Mouse (Mus musculus): Measurements from ENCODE around the gene Tmem88. TPM values are rescaled to one million over a fixed set of nuclear protein-coding genes. Genes with fewer than 3 reads are reported as not detected.

Tmem88 gene
- polyA plus RNA-seq, 1 experiment, result 25.4 TPM

GRCm38 (mm10) chr11:69420554-69421000 is 22.5 kb upstream of the Tmem88 start:
- H3K27me3 ChIP-seq (replicated peaks; ENCODE audit: control insufficient read depth, insufficient read depth, low read length), result no peaks in the 10 kb centered on the region
- peak overlapping the region; percentile 70 for H3K4me3 ChIP-seq (ENCODE audit: insufficient read depth, low read depth, low read length)
- TF ChIP-seq CTCF (conservative IDR thresholded peaks at IDR 0.05; ENCODE audit: insufficient read depth, insufficient read length, low read depth, low read length), result no peak
- no peak for TF ChIP-seq POLR2A (IDR thresholded peaks at IDR 0.05; ENCODE audit: low read depth, low read length)
- H3K4me1 ChIP-seq (ENCODE audit: control insufficient read depth, insufficient read depth, low read length), result peaks cover 7% of the 10 kb centered on the region; the same call in 1 of the 2 replicates
- 28% methylated on average over 10 of the region's 10 CpGs for WGBS
- no peak for DNase-seq
- no peak overlapping the region for H3K27ac ChIP-seq (ENCODE audit: insufficient read depth, low read depth, low read length)
- H3K36me3 ChIP-seq (ENCODE audit: control insufficient read depth, insufficient read depth, low read length), result no peaks in the 10 kb centered on the region

GRCm38 (mm10) chr11:69419813-69420553 is 21.9 kb upstream of the Tmem88 start:
- H3K27ac ChIP-seq (ENCODE audit: insufficient read depth, low read depth, low read length), result peak overlapping the region; percentile 82
- WGBS, result 1% methylated on average over 31 of the region's 31 CpGs
- DNase-seq, result peak; percentile 69
- H3K36me3 ChIP-seq (ENCODE audit: control insufficient read depth, insufficient read depth, low read length), result no peaks in the 10 kb centered on the region
- peaks cover 7% of the 10 kb centered on the region; the same call in 1 of the 2 replicates for H3K4me1 ChIP-seq (ENCODE audit: control insufficient read depth, insufficient read depth, low read length)
- H3K27me3 ChIP-seq (replicated peaks; ENCODE audit: control insufficient read depth, insufficient read depth, low read length), result no peaks in the 10 kb centered on the region
- TF ChIP-seq CTCF (conservative IDR thresholded peaks at IDR 0.05; ENCODE audit: insufficient read depth, insufficient read length, low read depth, low read length), result no peak
- no peak for TF ChIP-seq POLR2A (IDR thresholded peaks at IDR 0.05; ENCODE audit: low read depth, low read length)
- peak overlapping the region; percentile 70 for H3K4me3 ChIP-seq (ENCODE audit: insufficient read depth, low read depth, low read length)

- peak; percentile 45 for TF ChIP-seq CTCF (conservative IDR thresholded peaks at IDR 0.05; ENCODE audit: insufficient read depth, insufficient read length, low read depth, low read length)
- TF ChIP-seq POLR2A (IDR thresholded peaks at IDR 0.05; ENCODE audit: low read depth, low read length), result no peak
- H3K4me3 ChIP-seq (ENCODE audit: insufficient read depth, low read depth, low read length), result peak overlapping the region; percentile 70
- H3K27ac ChIP-seq (ENCODE audit: insufficient read depth, low read depth, low read length), result peak overlapping the region; percentile 82
- no peaks in the 10 kb centered on the region for H3K36me3 ChIP-seq (ENCODE audit: control insufficient read depth, insufficient read depth, low read length)
- no peaks in the 10 kb centered on the region for H3K27me3 ChIP-seq (replicated peaks; ENCODE audit: control insufficient read depth, insufficient read depth, low read length)
- WGBS, result 1% methylated on average over 19 of the region's 19 CpGs
- peak; percentile 43 for DNase-seq
- peaks cover 9% of the 10 kb centered on the region for H3K4me1 ChIP-seq (ENCODE audit: control insufficient read depth, insufficient read depth, low read length)
Measured at GRCm38 (mm10) chr11:69419443-69419812, 21.4 kb upstream of the Tmem88 start.

- under 1% methylated on average over 45 of the region's 45 CpGs for WGBS
- DNase-seq, result peak; percentile 98
- peaks cover 16% of the 10 kb centered on the region for H3K4me1 ChIP-seq (ENCODE audit: control insufficient read depth, insufficient read depth, low read length)
- peak overlapping the region; percentile 70 for H3K4me3 ChIP-seq (ENCODE audit: insufficient read depth, low read depth, low read length)
- no peaks in the 10 kb centered on the region for H3K27me3 ChIP-seq (replicated peaks; ENCODE audit: control insufficient read depth, insufficient read depth, low read length)
- TF ChIP-seq CTCF (conservative IDR thresholded peaks at IDR 0.05; ENCODE audit: insufficient read depth, insufficient read length, low read depth, low read length) (0 out of 2 replicates have a peak, but pooled peaks have one; percentile 17), POLR2A (IDR thresholded peaks at IDR 0.05; ENCODE audit: low read depth, low read length) (peak; percentile 32)
- no peaks in the 10 kb centered on the region for H3K36me3 ChIP-seq (ENCODE audit: control insufficient read depth, insufficient read depth, low read length)
- peak overlapping the region; percentile 98 for H3K27ac ChIP-seq (ENCODE audit: insufficient read depth, low read depth, low read length)
Measured at GRCm38 (mm10) chr11:69418481-69419442, 20.7 kb upstream of the Tmem88 start.

- peak overlapping the region; percentile 98 for H3K27ac ChIP-seq (ENCODE audit: insufficient read depth, low read depth, low read length)
- peak; percentile 99 for DNase-seq
- H3K27me3 ChIP-seq (replicated peaks; ENCODE audit: control insufficient read depth, insufficient read depth, low read length), result no peaks in the 10 kb centered on the region
- H3K4me3 ChIP-seq (ENCODE audit: insufficient read depth, low read depth, low read length), result peak overlapping the region; percentile 67
- H3K4me1 ChIP-seq (ENCODE audit: control insufficient read depth, insufficient read depth, low read length), result peaks cover 26% of the 10 kb centered on the region
- no peaks in the 10 kb centered on the region for H3K36me3 ChIP-seq (ENCODE audit: control insufficient read depth, insufficient read depth, low read length)
- under 1% methylated on average over 39 of the region's 39 CpGs for WGBS
- no peak for TF ChIP-seq CTCF (conservative IDR thresholded peaks at IDR 0.05; ENCODE audit: insufficient read depth, insufficient read length, low read depth, low read length)
- peak; percentile 87 for TF ChIP-seq POLR2A (IDR thresholded peaks at IDR 0.05; ENCODE audit: low read depth, low read length)
Measured at GRCm38 (mm10) chr11:69417449-69418384, 19.7 kb upstream of the Tmem88 start.

GRCm38 (mm10) chr11:69416921-69417448 is 19.0 kb upstream of the Tmem88 start:
- no peaks in the 10 kb centered on the region for H3K36me3 ChIP-seq (ENCODE audit: control insufficient read depth, insufficient read depth, low read length)
- DNase-seq, result no peak
- no peaks in the 10 kb centered on the region for H3K27me3 ChIP-seq (replicated peaks; ENCODE audit: control insufficient read depth, insufficient read depth, low read length)
- no peak for TF ChIP-seq CTCF (conservative IDR thresholded peaks at IDR 0.05; ENCODE audit: insufficient read depth, insufficient read length, low read depth, low read length)
- TF ChIP-seq POLR2A (IDR thresholded peaks at IDR 0.05; ENCODE audit: low read depth, low read length), result no peak
- H3K27ac ChIP-seq (ENCODE audit: insufficient read depth, low read depth, low read length), result peak overlapping the region; percentile 86
- H3K4me1 ChIP-seq (ENCODE audit: control insufficient read depth, insufficient read depth, low read length), result peaks cover 31% of the 10 kb centered on the region
- H3K4me3 ChIP-seq (ENCODE audit: insufficient read depth, low read depth, low read length), result peak overlapping the region; percentile 67
- 12% methylated on average over 8 of the region's 8 CpGs for WGBS

All from kidney, adult 2 months (tissue).